Mouse (Mus musculus): ENCODE results near the gene Orai2. TPM values are rescaled to one million over a fixed set of nuclear protein-coding genes. Genes with fewer than 3 reads are reported as not detected.

The Orai2 gene
- total and polyA plus RNA-seq, 3 experiments: 7.3 to 8.8 (median 7.4) TPM

DNA sequence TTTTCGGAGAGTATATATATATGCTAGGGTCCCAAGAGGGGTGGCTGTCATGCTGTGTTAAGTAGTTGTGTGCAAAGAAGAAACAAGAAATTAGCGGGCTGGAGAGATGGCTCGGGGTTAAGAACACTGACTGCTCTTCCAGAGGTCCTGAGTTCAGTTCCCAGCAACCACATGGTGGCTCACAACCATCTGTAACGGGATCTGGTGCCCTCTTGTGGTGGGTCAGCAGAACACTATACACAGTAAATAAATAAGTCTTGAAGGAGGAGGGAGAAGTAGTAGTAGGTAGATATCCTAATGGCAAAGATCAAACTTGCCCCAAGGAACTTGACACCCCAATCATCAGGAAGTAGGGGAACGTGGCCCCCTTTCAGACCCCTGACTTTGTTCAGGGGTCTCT lies 27.8 kb downstream of the Orai2 start:
- Histone ChIP-seq H3K9me3 (replicated peaks; ENCODE audit: low read length) (peaks cover 7% of the 10 kb centered on the region), H3K36me3 (replicated peaks in 1 of 2; ENCODE audit: control insufficient read depth in 1 of 2, insufficient read depth in 1 of 2, low read length in 1 of 2) (peaks cover 27 to 44% of the 10 kb centered on the region in 2 experiments), H3K79me2 (replicated peaks; ENCODE audit: control insufficient read depth, extremely low read depth, insufficient read depth, poor library complexity, severe bottlenecking) (0 out of 2 replicates have a peak, but pooled peaks cover 2% of the 10 kb centered on the region), H3K9ac (ENCODE audit: insufficient read depth, low read depth) (no peak overlapping the region), H3K27me3 (replicated peaks) (no peaks in the 10 kb centered on the region), H3K4me3 (replicated peaks in 1 of 3; ENCODE audit: low read depth in 2 of 3, low read length in 2 of 3, poor library complexity in 1 of 3) (no peak overlapping the region), H3K4me2 (ENCODE audit: insufficient read depth, low read depth, poor library complexity, severe bottlenecking) (no peak overlapping the region), H3K4me1 (ENCODE audit: control insufficient read depth in 1 of 2, insufficient read depth in 2 of 2) (peaks cover 0 to 14% of the 10 kb centered on the region in 2 experiments; a peak in 2 of 4 replicates), H3K27ac (ENCODE audit: insufficient read depth, low read depth) (no peak overlapping the region)
- dilution Hi-C loops (cut with MboI; ENCODE audit: extremely low pct_ligation_motif_present, extremely low pct_unique_long_range_greater_than_20kb, low sequenced_read_pairs) (no loop called here), in situ Hi-C loops (cut with MboI; ENCODE audit: low pct_ligation_motif_present, low pct_unique_long_range_greater_than_20kb, low sequenced_read_pairs) (no loop called here)
- no peak for DNase-seq (ENCODE audit: extremely low read depth)
- TF ChIP-seq CTCF (conservative IDR thresholded peaks at IDR 0.05 in 1 of 2, IDR thresholded peaks at IDR 0.05 in 1 of 2; ENCODE audit: low read depth in 2 of 2, low read length in 2 of 2) (peak in 1 of 2 experiments; percentile 55; a peak in 2 of 4 replicates), HCFC1 (IDR thresholded peaks at IDR 0.05; ENCODE audit: low read depth, low read length) (no peak)

DNA sequence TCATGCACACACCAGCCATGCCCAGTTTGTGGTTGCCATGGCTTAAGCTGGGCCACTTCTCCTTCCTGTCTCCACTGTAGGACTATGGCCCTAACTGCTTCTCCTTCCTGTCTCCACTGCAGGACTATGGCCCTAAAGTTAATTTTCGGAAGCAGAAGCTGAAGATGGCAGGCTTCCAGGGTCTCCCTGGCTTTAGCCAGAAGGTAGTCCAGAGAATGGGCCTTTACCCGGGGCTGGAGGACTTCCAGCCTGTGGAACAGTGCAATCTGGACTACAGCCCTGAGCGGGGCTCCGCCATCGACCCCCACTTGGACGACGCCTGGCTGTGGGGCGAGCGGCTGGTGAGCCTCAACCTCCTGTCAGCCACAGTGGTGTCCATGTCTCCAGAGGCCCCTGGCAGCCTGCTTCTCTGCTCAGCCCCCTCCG lies 30.4 kb downstream of the Orai2 start:
- Histone ChIP-seq H3K9me3 (replicated peaks; ENCODE audit: low read length) (peaks cover 7% of the 10 kb centered on the region), H3K4me2 (ENCODE audit: insufficient read depth, low read depth, poor library complexity, severe bottlenecking) (no peak overlapping the region), H3K9ac (ENCODE audit: insufficient read depth, low read depth) (no peak overlapping the region), H3K27me3 (replicated peaks) (no peaks in the 10 kb centered on the region), H3K4me3 (replicated peaks in 1 of 3; ENCODE audit: low read depth in 2 of 3, low read length in 2 of 3, poor library complexity in 1 of 3) (no peak overlapping the region), H3K79me2 (replicated peaks; ENCODE audit: control insufficient read depth, extremely low read depth, insufficient read depth, poor library complexity, severe bottlenecking) (peaks cover 8% of the 10 kb centered on the region), H3K36me3 (replicated peaks in 1 of 2; ENCODE audit: control insufficient read depth in 1 of 2, insufficient read depth in 1 of 2, low read length in 1 of 2) (peaks cover 27 to 44% of the 10 kb centered on the region in 2 experiments), H3K27ac (ENCODE audit: insufficient read depth, low read depth) (no peak overlapping the region), H3K4me1 (ENCODE audit: control insufficient read depth in 1 of 2, insufficient read depth in 2 of 2) (peaks cover 1 to 13% of the 10 kb centered on the region in 2 experiments; a peak in 3 of 4 replicates)
- TF ChIP-seq ETS1 (conservative IDR thresholded peaks at IDR 0.05; ENCODE audit: low read depth, low read length) (no peak), EP300 (IDR thresholded peaks at IDR 0.05; ENCODE audit: low read length) (no peak), E2F4 (IDR thresholded peaks at IDR 0.05; ENCODE audit: insufficient replicate concordance, low read depth, low read length) (no peak), RCOR1 (conservative IDR thresholded peaks at IDR 0.05; ENCODE audit: low read depth, low read length) (no peak)
- no peak for DNase-seq (ENCODE audit: extremely low read depth)
- in situ Hi-C loops (cut with MboI; ENCODE audit: low pct_ligation_motif_present, low pct_unique_long_range_greater_than_20kb, low sequenced_read_pairs): no loop called here
- dilution Hi-C loops (cut with MboI; ENCODE audit: extremely low pct_ligation_motif_present, extremely low pct_unique_long_range_greater_than_20kb, low sequenced_read_pairs): no loop called here

DNA sequence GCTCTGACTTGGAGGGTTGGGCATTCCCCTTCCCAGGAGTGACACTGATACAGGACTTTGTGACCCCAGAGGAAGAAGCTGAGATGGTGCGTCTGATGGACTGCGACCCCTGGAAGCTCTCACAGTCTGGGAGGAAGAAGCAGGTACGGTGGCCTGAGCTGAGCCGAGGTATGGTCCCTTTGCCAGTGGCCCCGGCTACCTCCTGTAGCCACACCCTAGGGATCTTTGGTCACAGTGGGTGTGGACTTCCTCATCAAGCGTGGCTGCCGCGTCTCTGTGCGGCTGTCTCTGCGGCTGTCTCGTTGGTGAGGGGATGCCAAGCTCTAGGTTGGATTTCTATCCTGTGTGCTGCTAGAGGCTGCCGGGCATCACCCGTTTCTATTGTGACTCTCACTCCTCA lies 31.1 kb downstream of the Orai2 start:
- in situ Hi-C loops (cut with MboI; ENCODE audit: low pct_ligation_motif_present, low pct_unique_long_range_greater_than_20kb, low sequenced_read_pairs) (loop anchor here (5.0 kb wide), 2 partner anchors 38 to 57 kb away; partner anchors contain the start of gene Rasa4), dilution Hi-C loops (cut with MboI; ENCODE audit: extremely low pct_ligation_motif_present, extremely low pct_unique_long_range_greater_than_20kb, low sequenced_read_pairs) (no loop called here)
- Histone ChIP-seq H3K27me3 (replicated peaks) (no peaks in the 10 kb centered on the region), H3K27ac (ENCODE audit: insufficient read depth, low read depth) (no peak overlapping the region), H3K4me3 (replicated peaks in 1 of 3; ENCODE audit: low read depth in 2 of 3, low read length in 2 of 3, poor library complexity in 1 of 3) (no peak overlapping the region), H3K4me1 (ENCODE audit: control insufficient read depth in 1 of 2, insufficient read depth in 2 of 2) (peaks cover 6 to 19% of the 10 kb centered on the region in 2 experiments), H3K4me2 (ENCODE audit: insufficient read depth, low read depth, poor library complexity, severe bottlenecking) (no peak overlapping the region), H3K9me3 (replicated peaks; ENCODE audit: low read length) (peaks cover 7% of the 10 kb centered on the region), H3K36me3 (replicated peaks in 1 of 2; ENCODE audit: control insufficient read depth in 1 of 2, insufficient read depth in 1 of 2, low read length in 1 of 2) (peaks cover 27 to 49% of the 10 kb centered on the region in 2 experiments), H3K9ac (ENCODE audit: insufficient read depth, low read depth) (no peak overlapping the region), H3K79me2 (replicated peaks; ENCODE audit: control insufficient read depth, extremely low read depth, insufficient read depth, poor library complexity, severe bottlenecking) (peaks cover 11% of the 10 kb centered on the region)
- no peak for DNase-seq (ENCODE audit: extremely low read depth)
- TF ChIP-seq ZC3H11A (IDR thresholded peaks at IDR 0.05; ENCODE audit: low read depth, low read length) (no peak), NRF1 (IDR thresholded peaks at IDR 0.05; ENCODE audit: low read depth, low read length) (no peak), TBP (conservative IDR thresholded peaks at IDR 0.05; ENCODE audit: low read depth, low read length) (no peak), POLR2AphosphoS2 (IDR thresholded peaks at IDR 0.05; ENCODE audit: low read depth, low read length) (no peak), JUND (conservative IDR thresholded peaks at IDR 0.05; ENCODE audit: low read depth, low read length) (no peak), USF1 (IDR thresholded peaks at IDR 0.05; ENCODE audit: low read depth, low read length) (no peak), HCFC1 (IDR thresholded peaks at IDR 0.05; ENCODE audit: low read depth, low read length) (no peak), ZNF384 (IDR thresholded peaks at IDR 0.05; ENCODE audit: low read depth, low read length) (no peak), CTCF (conservative IDR thresholded peaks at IDR 0.05 in 1 of 2, IDR thresholded peaks at IDR 0.05 in 1 of 2; ENCODE audit: low read depth in 2 of 2, low read length in 2 of 2) (no peak)

Measured in CH12.LX (cell line).